In the genomic region with DNA sequence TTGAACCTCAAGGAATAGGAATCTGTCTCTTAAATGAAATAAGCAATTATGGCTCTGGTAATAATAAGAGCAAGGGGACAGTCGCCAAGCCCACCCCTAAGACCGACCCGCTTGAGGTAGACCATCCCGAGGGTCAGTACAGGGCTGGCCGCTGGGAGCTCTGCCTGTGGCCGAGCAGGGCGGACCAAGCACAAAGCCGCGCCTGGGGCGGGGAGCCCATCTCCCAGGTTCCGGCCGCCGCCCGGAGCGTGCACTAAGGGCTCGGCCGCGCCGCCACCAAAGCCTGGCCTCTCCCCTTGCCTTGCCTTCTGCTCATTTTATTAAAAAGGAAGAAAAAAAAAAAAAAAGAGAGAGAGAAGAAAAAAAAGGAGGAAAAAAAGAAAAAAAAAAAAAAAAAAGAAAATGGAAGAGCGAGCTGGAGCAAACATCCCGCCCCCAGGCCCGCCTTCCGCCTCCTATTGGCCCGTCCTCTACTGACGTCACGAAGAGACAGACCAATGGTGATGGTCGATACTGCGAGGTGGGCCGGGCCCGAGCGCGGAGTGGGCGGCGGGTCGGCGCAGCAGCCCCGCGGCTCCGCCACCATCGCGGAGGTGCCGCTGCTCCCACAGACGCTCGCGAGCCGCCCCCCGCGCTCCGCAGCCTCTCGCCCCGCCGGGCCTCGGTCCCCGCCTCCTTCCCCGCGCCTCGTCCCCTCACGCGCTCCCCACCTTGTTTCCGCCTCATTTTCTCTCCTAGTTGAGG, we compare ENCODE assay signal across 8 mouse cellular contexts. TPM values are rescaled to one million over a fixed set of nuclear protein-coding genes. Genes with fewer than 3 reads are reported as not detected.
DNase-seq lines count a peak whose midpoint lies in the region; ATAC-seq and TF ChIP-seq lines count a peak whose summit lies in the region.

Gene Rere (plus strand): TSS at position 629 of the 744 bp plus-strand sequence.

- H3K27ac ChIP-seq in hindbrain, embryonic 14.5 days, result peak within 1 kb of the TSS; percentile 99

- no peaks in the 10 kb centered on the region for H3K9me3 ChIP-seq in hindbrain, embryonic 14.5 days (ENCODE audit: control insufficient read depth, low read length)

- H3K4me2 ChIP-seq in hindbrain, embryonic 14.5 days (replicated peaks), result peak within 1 kb of the TSS; percentile 74

- CTCF ChIA-PET in Patski (lab: Charles Lee), result interaction anchor here (1.5 kb wide), 1 partner anchor 24 kb away, joined by 5 read pairs; no protein-coding TSS in a partner anchor

- POLR2A ChIA-PET in Patski (lab: Charles Lee), result interaction anchor here (0.6 to 1.9 kb wide), 3 partner anchors 14 to 143 kb away, joined by 4 to 10 read pairs (median 7); no protein-coding TSS in a partner anchor

- WGBS in hindbrain, embryonic 14.5 days, result 1% methylated on average over 56 of the region's 60 CpGs

- H3K4me1 ChIP-seq in hindbrain, embryonic 14.5 days (replicated peaks; ENCODE audit: control insufficient read depth, insufficient read depth, low read length), result peaks cover 30% of the 10 kb centered on the region

- no peak for DNase-seq in Patski (ENCODE audit: low read depth, low spot score)
- DNase-seq in cerebellum, postnatal 14 days, result peak; percentile 99 to 100
- DNase-seq in frontal cortex, postnatal 25 days (ENCODE audit: low spot score in 2 of 2), result peak; percentile 98
- DNase-seq in hindbrain, embryonic 14.5 days (ENCODE audit: low spot score), result peak; percentile 99
- peak; percentile 97 to 99 for DNase-seq in layer of hippocampus, postnatal 36 days
- peak; percentile 98 for DNase-seq in lung, postnatal 36 days
- peak; percentile 98 for DNase-seq in retina, postnatal 1 day
- DNase-seq in urinary bladder, adult 18-20 months (ENCODE audit: low spot score in 2 of 2), result peak; percentile 97 to 99

- H3K27me3 ChIP-seq in Patski, result no peaks in the 10 kb centered on the region
- no peaks in the 10 kb centered on the region for H3K27me3 ChIP-seq in hindbrain, embryonic 14.5 days (ENCODE audit: control insufficient read depth, insufficient read depth, low read length)

- in situ Hi-C loops in Patski (cut with MboI; ENCODE audit: low pct_unique_long_range_greater_than_20kb), result no loop called here

- peak within 1 kb of the TSS; percentile 92 for H3K9ac ChIP-seq in hindbrain, embryonic 14.5 days

- no peak for TF ChIP-seq CTCF in Patski (IDR thresholded peaks at IDR 0.05)

- no peaks in the 10 kb centered on the region for H3K36me3 ChIP-seq in hindbrain, embryonic 14.5 days (replicated peaks; ENCODE audit: control insufficient read depth, insufficient read depth)

- peak within 1 kb of the TSS; percentile 98 for H3K4me3 ChIP-seq in hindbrain, embryonic 14.5 days (replicated peaks; ENCODE audit: low read length)

- ATAC-seq in Patski, result peak; percentile 74
- peak; percentile 97 for ATAC-seq in hindbrain, embryonic 14.5 days (ENCODE audit: low FRiP score)

RNA-seq across cellular contexts. Expression of gene Rere, which starts in this region (rescaled TPM):
- polyA plus RNA-seq in Patski (2021), result 155 TPM
- 44.4 and 46.8 TPM in 2 replicates for polyA plus RNA-seq in hindbrain, embryonic 14.5 days (2014; fragmentation: Nextera tagmentation; extraction: Ambion mirVana)
- total RNA-seq in layer of hippocampus, postnatal 36 days (2021), result 100 to 1,000 TPM; 114 to 152 TPM
